Mouse (Mus musculus) skeletal muscle tissue, postnatal 0 days (tissue): ENCODE results near the gene Olfr845. TPM values are rescaled to one million over a fixed set of nuclear protein-coding genes. Genes with fewer than 3 reads are reported as not detected.

Experiments
- polyA plus RNA-seq: library from polyadenylated mRNA; unstranded; fragments of >200 nt; fragmentation: Nextera tagmentation; extraction: Ambion mirVana; gene quantifications from 2 replicates; pipeline ENCODE4 v1.2.1, GENCODE M21; 2015

Gene Olfr845
- polyA plus RNA-seq = not detected in 2 replicates

GRCm38 (mm10) chr9:19336157-19336556 lies at the start of gene Olfr845:
Gene Olfr845, plus strand, starts transcription at chr9:19336457.

GRCm38 (mm10) chr9:19316047-19316446 lies 20.2 kb upstream of the Olfr845 start, which contains the start of gene Olfr844:
Gene Olfr844, plus strand, starts transcription at chr9:19316347.

GRCm38 (mm10) chr9:19363905-19364304 lies 27.6 kb downstream of the Olfr845 start, which contains the start of gene Olfr846:
Gene Olfr846, minus strand, starts transcription at chr9:19364005.

GRCm38 (mm10) chr9:19378569-19378968 lies 42.3 kb downstream of the Olfr845 start, which contains the start of gene Olfr847:
Gene Olfr847, minus strand, starts transcription at chr9:19378669.

Other genes with a start within 250 kb of the Olfr845 start
- not detected in 2 replicates for gene Olfr836, start 216.1 kb upstream of the Olfr845 start, polyA plus RNA-seq
- not detected in 2 replicates for gene Olfr837, start 200.1 kb upstream of the Olfr845 start, polyA plus RNA-seq
- gene Olfr839-ps1, start 159.1 kb upstream of the Olfr845 start, polyA plus RNA-seq = not detected in 2 replicates
- gene Olfr843, start 84.5 kb upstream of the Olfr845 start, polyA plus RNA-seq = not detected in 2 replicates
- gene Olfr844, start 20.1 kb upstream of the Olfr845 start, polyA plus RNA-seq = not detected in 2 replicates
- gene Olfr846, start 27.5 kb downstream of the Olfr845 start, polyA plus RNA-seq = not detected in 2 replicates
- gene Olfr847, start 42.2 kb downstream of the Olfr845 start, polyA plus RNA-seq = not detected in 2 replicates
- gene Olfr849, start 103.8 kb downstream of the Olfr845 start, polyA plus RNA-seq = not detected in 2 replicates
- not detected in 2 replicates for gene Olfr850, start 141.8 kb downstream of the Olfr845 start, polyA plus RNA-seq
- gene Olfr851, start 156.8 kb downstream of the Olfr845 start, polyA plus RNA-seq = not detected in 2 replicates
- not detected in 2 replicates for gene Olfr853, start 204.6 kb downstream of the Olfr845 start, polyA plus RNA-seq
- gene Olfr854, start 230.9 kb downstream of the Olfr845 start, polyA plus RNA-seq = not detected in 2 replicates
- gene Olfr855, start 246.2 kb downstream of the Olfr845 start, polyA plus RNA-seq = not detected in 2 replicates